Mouse (Mus musculus) spleen, adult 18-20 months (tissue): ENCODE measurements around the gene Olfr972.
"Not testable (repeated sequence)": the region's sequence is repeated elsewhere in the genome, so short reads cannot be mapped to it uniquely, and the experiment has no call there.

Experiments
- DNase-seq, 2 experiments: peaks; one replicate each; pipeline ENCODE4 v3.0.0; 2022; ENCODE audit warnings: mixed read lengths in 2 of 2

Olfr972 gene

DNA sequence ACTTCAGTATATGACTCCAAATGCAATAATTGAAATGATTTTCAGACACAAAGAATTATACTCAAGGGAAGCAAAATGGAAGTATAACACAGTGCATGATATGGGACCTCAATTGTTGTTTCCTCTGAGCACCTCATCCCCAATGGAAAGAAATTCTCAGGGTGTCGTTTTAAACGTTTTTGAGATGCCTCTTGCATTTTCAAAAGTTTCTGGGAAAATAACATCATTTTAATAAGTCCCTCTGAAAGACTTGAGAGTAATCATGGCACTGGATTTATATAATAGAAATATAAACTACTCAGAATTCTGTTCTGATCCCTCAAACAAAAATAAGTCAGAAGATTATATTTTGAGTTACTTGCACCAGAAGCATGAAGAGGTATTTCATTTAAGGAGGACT, at the start of gene Olfr972:
Gene Olfr972 (plus strand): TSS at position 301 of the 400 bp plus-strand sequence.
- DNase-seq = no peak

DNA sequence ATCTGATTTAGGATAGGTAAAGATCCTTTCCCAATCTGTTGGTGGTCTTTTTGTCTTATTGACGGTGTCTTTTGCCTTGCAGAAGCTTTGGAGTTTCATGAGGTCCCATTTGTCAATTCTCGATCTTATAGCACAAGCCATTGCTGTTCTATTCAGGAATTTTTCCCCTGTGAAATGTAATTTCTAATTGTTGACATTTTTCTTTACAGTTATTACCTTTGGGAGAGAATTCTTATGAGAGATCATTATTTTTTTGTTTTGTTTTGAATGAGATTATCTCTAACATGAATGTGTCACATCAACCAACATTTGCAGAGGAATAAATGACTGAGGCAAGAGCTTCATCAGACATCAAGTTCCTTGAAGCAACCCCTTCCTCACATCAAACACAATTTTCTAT, 29.6 kb upstream of the Olfr972 start, which contains the start of gene Olfr971:
Gene Olfr971 (plus strand): TSS at position 301 of the 400 bp plus-strand sequence.
- DNase-seq = not testable (repeated sequence)

DNA sequence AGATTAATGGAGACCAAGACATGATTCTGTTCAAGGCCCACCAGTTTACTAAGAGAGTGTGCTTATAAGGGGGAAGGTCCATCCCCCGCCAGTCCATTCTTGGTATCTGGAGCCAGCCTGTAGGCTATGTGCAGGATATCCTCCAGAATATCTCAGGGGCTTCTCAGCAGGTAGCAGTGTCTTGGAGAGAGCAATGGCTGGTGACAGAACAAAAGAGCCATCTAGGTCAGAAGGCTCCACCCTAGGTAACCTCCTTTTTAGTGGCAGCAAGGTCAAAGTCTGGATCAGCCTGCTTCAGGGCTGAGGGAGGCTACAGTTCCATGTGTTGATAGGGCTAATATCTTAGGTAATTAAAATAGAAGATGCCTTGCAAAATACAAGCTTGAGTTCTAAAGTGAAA, 5.8 kb downstream of the Olfr972 start:
- DNase-seq = not testable (repeated sequence)

DNA sequence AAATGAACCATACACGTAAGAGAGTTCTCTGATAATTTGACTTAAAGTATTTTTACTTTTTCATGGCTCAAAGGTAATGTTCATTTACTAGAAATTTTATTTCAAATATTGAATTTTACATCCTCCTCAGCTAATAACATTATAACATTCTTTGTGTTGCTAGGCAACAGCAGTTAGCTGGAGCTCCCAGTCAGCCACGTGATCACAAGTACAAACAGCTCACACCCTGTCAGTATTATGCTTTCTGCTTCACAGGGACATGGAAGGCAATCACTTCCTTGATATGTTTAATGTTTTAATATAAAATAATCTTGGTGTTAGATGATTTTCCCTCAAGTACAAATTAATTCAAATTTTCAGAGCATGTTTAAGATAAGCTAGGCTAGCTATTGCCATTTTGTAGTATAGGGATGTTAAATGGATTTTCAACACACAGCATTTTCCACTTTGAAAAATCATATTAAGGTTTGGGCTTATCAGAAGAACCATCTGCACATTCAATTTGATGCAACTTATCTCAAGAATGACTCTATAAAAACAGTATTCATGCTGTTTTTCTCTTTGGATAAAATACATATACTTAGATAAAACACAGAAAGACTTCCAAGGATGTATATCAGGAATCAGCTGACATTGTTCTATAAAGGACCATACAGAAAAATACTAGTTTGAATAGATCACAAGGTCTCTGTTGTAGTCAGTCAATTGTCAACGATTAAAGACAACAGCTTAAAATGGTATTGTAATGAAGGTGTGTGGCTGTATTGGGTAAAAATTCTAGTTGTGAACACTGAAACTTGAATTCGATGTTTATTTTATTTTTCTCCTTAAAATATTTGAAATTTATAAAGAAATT, 11.5 kb downstream of the Olfr972 start:
- not testable (repeated sequence) for DNase-seq

DNA sequence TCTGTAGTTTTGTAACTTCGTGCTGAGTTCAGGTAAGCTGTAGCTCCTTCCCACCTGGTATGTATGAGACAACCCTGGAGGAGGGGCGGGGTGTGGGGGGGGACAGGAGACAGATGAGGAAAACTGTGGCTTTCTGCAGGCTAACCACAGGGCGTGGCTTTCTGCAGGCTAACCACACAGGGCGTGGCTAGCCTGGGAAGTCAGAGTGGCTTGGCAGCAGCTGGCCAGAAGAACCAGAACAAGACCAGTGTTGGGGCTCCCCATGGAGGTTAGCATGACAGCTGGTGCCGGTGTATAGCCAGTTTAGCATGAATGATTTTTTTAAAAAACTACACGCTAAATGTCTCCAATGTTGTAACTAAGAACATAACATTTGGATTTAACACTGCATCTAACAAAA, 38.9 kb downstream of the Olfr972 start:
- DNase-seq = no peak

DNA sequence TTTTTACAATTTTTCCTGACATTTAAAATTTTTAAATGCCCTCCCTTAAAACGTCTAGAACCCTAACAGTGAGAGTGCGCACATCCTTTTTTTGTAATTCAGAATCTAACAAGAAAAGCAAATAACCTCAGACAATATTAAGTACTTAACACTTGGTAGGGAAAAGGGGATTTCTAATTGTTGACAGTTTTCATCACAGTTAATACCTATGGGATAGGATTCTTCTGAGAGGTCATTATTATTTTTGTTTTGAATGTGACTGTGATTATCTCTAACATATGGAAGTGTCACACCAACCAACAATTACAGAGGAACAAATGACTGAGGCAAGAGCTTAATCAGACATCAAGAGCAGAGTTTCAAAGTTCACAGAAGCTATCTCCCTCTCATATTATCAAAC, 40.8 kb downstream of the Olfr972 start, which contains the start of gene Olfr229:
Gene Olfr229 (plus strand): TSS at position 301 of the 400 bp plus-strand sequence.
- DNase-seq = no peak

DNA sequence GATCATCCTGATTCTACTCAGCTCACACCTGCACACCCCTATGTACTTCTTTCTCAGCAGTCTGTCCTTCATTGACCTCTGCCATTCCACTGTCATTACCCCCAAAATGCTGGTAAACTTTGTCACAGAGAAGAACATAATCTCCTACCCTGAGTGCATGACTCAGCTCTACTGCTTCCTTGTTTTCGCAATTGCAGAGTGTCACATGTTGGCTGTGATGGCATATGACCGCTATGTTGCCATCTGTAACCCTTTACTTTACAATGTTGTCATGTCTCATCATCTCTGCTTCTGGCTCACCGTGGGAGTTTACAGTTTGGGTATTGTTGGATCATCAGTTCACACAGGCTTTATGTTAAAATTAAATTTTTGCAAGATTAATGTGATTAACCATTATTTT, 43.7 kb downstream of the Olfr972 start:
- DNase-seq = no peak
